Comparison of ENCODE assay signal across 22 mouse cellular contexts in the genomic region with DNA sequence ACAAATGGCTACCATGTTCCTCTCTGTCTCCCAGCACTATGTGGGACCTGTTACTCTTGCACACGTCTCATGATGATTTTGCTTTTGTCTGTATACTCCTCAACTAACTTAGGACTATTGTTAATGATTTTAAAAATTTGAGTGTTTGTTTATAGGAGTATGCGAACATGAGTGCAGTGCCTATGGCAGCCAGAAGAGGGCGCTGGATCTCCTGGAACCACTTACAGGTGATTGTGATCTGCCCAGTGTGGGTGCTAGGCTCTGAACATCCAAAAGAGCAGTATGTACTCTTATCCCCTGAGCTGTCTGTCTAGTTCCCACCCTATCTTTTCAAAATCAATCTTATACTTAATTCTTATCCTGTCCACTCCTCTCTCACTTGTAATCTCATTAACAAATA. TPM values are rescaled to one million over a fixed set of nuclear protein-coding genes. Genes with fewer than 3 reads are reported as not detected.
A peak's percentile ranks its signal among the peaks of the same experiment; 100 is the strongest.
DNase-seq lines count a peak whose midpoint lies in the region; ATAC-seq and TF ChIP-seq lines count a peak whose summit lies in the region.
"Had no signal": no experiment of that assay in that cellular context is flagged by ENCODE, and none has a peak within 500 bp of the region (broad histone marks: within the 10 kb centered on the region; RNA-seq: fewer than 3 reads in every experiment).

No protein-coding gene starts in this region.

- H3K27me3 ChIP-seq in liver, postnatal 0 days (ENCODE audit: insufficient read depth, low read length): no peaks in the 10 kb centered on the region
- H3K27me3 ChIP-seq in liver, embryonic 12.5 days (replicated peaks): no peaks in the 10 kb centered on the region
- no peaks in the 10 kb centered on the region for H3K27me3 ChIP-seq in ES-Bruce4 (ENCODE audit: control insufficient read depth, insufficient read depth, low read length, poor library complexity, severe bottlenecking)
- no peaks in the 10 kb centered on the region for H3K27me3 ChIP-seq in small intestine, adult 2 months (ENCODE audit: control insufficient read depth, insufficient read depth, low read length)
- H3K27me3 ChIP-seq: midbrain, embryonic 13.5 days had no signal

- DNase-seq in gastrocnemius, adult 2 months: peak; percentile 24
- no peak for DNase-seq in gastrocnemius, postnatal 14 days
- no peak for DNase-seq in liver, postnatal 0 days
- DNase-seq in adrenal gland, postnatal 25 days: no peak
- no peak for DNase-seq in spleen, adult 18-20 months
- DNase-seq: adrenal gland, postnatal 36 days; cerebellum, adult 2 months; cerebellum, postnatal 36 days; heart, adult 18-20 months; heart, postnatal 4 days; kidney, adult 18-20 months; kidney, postnatal 14 days; thymus, postnatal 36 days had no signal

- H3K9me3 ChIP-seq in liver, postnatal 0 days (ENCODE audit: low read length): no peaks in the 10 kb centered on the region
- no peaks in the 10 kb centered on the region for H3K9me3 ChIP-seq in liver, embryonic 12.5 days (replicated peaks)
- no peaks in the 10 kb centered on the region for H3K9me3 ChIP-seq in ES-Bruce4 (replicated peaks; ENCODE audit: control insufficient read depth, insufficient read depth, low read length, poor library complexity, severe bottlenecking)
- H3K9me3 ChIP-seq: forebrain, embryonic 10.5 days; limb, embryonic 10.5 days; midbrain, embryonic 13.5 days had no signal

- 59% methylated on average over 3 of the region's 3 CpGs for WGBS in liver, postnatal 0 days (ENCODE audit: insufficient replicate concordance)
- WGBS in liver, embryonic 12.5 days (ENCODE audit: insufficient replicate concordance): 42% methylated on average over 3 of the region's 3 CpGs
- WGBS in small intestine, adult 2 months: 76% methylated on average over 3 of the region's 3 CpGs

- no peak overlapping the region for H3K9ac ChIP-seq in liver, postnatal 0 days (replicated peaks)
- no peak overlapping the region for H3K9ac ChIP-seq in liver, embryonic 12.5 days
- no peak overlapping the region for H3K9ac ChIP-seq in ES-Bruce4 (ENCODE audit: low read depth, poor library complexity, severe bottlenecking)
- H3K9ac ChIP-seq: midbrain, embryonic 13.5 days had no signal

- intact Hi-C loops in gastrocnemius, adult 2 months (cut with DNase I): no loop called here
- intact Hi-C loops in gastrocnemius, postnatal 14 days (cut with DNase I; ENCODE audit: low total_unique reads): no loop called here

- no peak overlapping the region for H3K4me2 ChIP-seq in liver, postnatal 0 days (ENCODE audit: low read depth, low read length)
- no peak overlapping the region for H3K4me2 ChIP-seq in liver, embryonic 12.5 days
- H3K4me2 ChIP-seq: liver, embryonic 11.5 days; midbrain, embryonic 13.5 days had no signal

- no peak overlapping the region for H3K4me3 ChIP-seq in gastrocnemius, adult 2 months
- no peak overlapping the region for H3K4me3 ChIP-seq in liver, postnatal 0 days (ENCODE audit: low read depth, low read length)
- H3K4me3 ChIP-seq in liver, embryonic 12.5 days: no peak overlapping the region
- no peak overlapping the region for H3K4me3 ChIP-seq in ES-Bruce4 (ENCODE audit: low read depth, low read length)
- H3K4me3 ChIP-seq in small intestine, adult 2 months (ENCODE audit: low read depth, low read length): no peak overlapping the region
- H3K4me3 ChIP-seq: forebrain, embryonic 10.5 days; limb, embryonic 10.5 days; midbrain, embryonic 13.5 days; myocyte had no signal

- H3K27ac ChIP-seq in gastrocnemius, adult 2 months: no peak overlapping the region
- no peak overlapping the region for H3K27ac ChIP-seq in liver, postnatal 0 days (ENCODE audit: low read depth)
- H3K27ac ChIP-seq in liver, embryonic 12.5 days: no peak overlapping the region
- no peak overlapping the region for H3K27ac ChIP-seq in ES-Bruce4 (ENCODE audit: insufficient read depth, low read length)
- no peak overlapping the region for H3K27ac ChIP-seq in small intestine, adult 2 months (ENCODE audit: insufficient read depth, low read depth, low read length)
- H3K27ac ChIP-seq: forebrain, embryonic 10.5 days; limb, embryonic 10.5 days; midbrain, embryonic 13.5 days had no signal

- TF ChIP-seq CTCF in gastrocnemius, adult 2 months (IDR thresholded peaks at IDR 0.05): peak; percentile 21; the same call in 1 of the 2 replicates
- TF ChIP-seq CTCF in liver, postnatal 0 days (IDR thresholded peaks at IDR 0.05; ENCODE audit: low read depth): peak; percentile 27
- TF ChIP-seq CTCF in ES-Bruce4 (IDR thresholded peaks at IDR 0.05; ENCODE audit: low read depth, low read length): peak; percentile 65
- TF ChIP-seq CTCF in small intestine, adult 2 months (IDR thresholded peaks at IDR 0.05; ENCODE audit: extremely low read depth, insufficient read length, insufficient replicate concordance, low read depth, low read length): peak; percentile 30; the same call in 1 of the 2 replicates

- H3K4me1 ChIP-seq in liver, postnatal 0 days (ENCODE audit: insufficient read depth): no peaks in the 10 kb centered on the region
- no peaks in the 10 kb centered on the region for H3K4me1 ChIP-seq in liver, embryonic 12.5 days
- no peaks in the 10 kb centered on the region for H3K4me1 ChIP-seq in ES-Bruce4 (ENCODE audit: control insufficient read depth, insufficient read depth, low read length)
- H3K4me1 ChIP-seq in small intestine, adult 2 months (ENCODE audit: control insufficient read depth, insufficient read depth, insufficient read length, low read length): no peaks in the 10 kb centered on the region; the same call in 1 of the 2 replicates
- H3K4me1 ChIP-seq: forebrain, embryonic 10.5 days; limb, embryonic 10.5 days; midbrain, embryonic 13.5 days had no signal

- no peak for ATAC-seq in liver, postnatal 0 days
- ATAC-seq in liver, embryonic 12.5 days: no peak
- ATAC-seq: hindbrain, embryonic 16.5 days; midbrain, embryonic 13.5 days had no signal

- no peak for TF ChIP-seq POLR2A in ES-Bruce4 (IDR thresholded peaks at IDR 0.05; ENCODE audit: insufficient read depth, low read length)
- TF ChIP-seq POLR2A in small intestine, adult 2 months (IDR thresholded peaks at IDR 0.05; ENCODE audit: low read depth, low read length): no peak

- no peak for TF ChIP-seq EP300 in liver, postnatal 0 days (IDR thresholded peaks at IDR 0.05; ENCODE audit: low read depth)
- no peak for TF ChIP-seq EP300 in ES-Bruce4 (IDR thresholded peaks at IDR 0.05; ENCODE audit: insufficient read depth, low read depth, low read length)

- H3K36me3 ChIP-seq in liver, postnatal 0 days (replicated peaks; ENCODE audit: insufficient read depth, low read length): no peaks in the 10 kb centered on the region
- H3K36me3 ChIP-seq in liver, embryonic 12.5 days: no peaks in the 10 kb centered on the region
- H3K36me3 ChIP-seq in ES-Bruce4 (ENCODE audit: control insufficient read depth, insufficient read depth, low read length, poor library complexity, severe bottlenecking): no peaks in the 10 kb centered on the region
- H3K36me3 ChIP-seq in small intestine, adult 2 months (ENCODE audit: control insufficient read depth, insufficient read depth, low read length): no peaks in the 10 kb centered on the region
- H3K36me3 ChIP-seq: forebrain, embryonic 10.5 days; limb, embryonic 10.5 days; midbrain, embryonic 13.5 days had no signal

RNA-seq across cellular contexts. Expression of a gene that starts 56.2 kb away (rescaled TPM):
- 1 to 10 TPM; 1.7 to 1.8 TPM for total RNA-seq in gastrocnemius, adult 2 months (2021)
- total RNA-seq in gastrocnemius, postnatal 14 days (2021): 1 to 10 TPM; 2.1 to 3.6 TPM
- polyA plus RNA-seq in liver, postnatal 0 days (2015; fragmentation: Nextera tagmentation; extraction: Ambion mirVana): not detected in 2 replicates
- polyA plus RNA-seq in liver, embryonic 12.5 days (2016; fragmentation: Nextera tagmentation; extraction: Ambion mirVana): 0.04 TPM in 1 of 2 replicates, not detected in the other
- polyA plus RNA-seq in ES-Bruce4 (2011; ENCODE audit: insufficient read depth, insufficient read length, low read depth, missing spikeins): 0.36 TPM in 1 of 2 replicates, not detected in the other
- 0.04 and 0.11 TPM in 2 replicates for polyA plus RNA-seq in small intestine, adult 2 months (2012; rRNA removed)
- 0.57 and 0.64 TPM in 2 replicates for total RNA-seq in adrenal gland, postnatal 25 days (2021)
- polyA plus RNA-seq: myocyte had no signal
